In the genomic region with DNA sequence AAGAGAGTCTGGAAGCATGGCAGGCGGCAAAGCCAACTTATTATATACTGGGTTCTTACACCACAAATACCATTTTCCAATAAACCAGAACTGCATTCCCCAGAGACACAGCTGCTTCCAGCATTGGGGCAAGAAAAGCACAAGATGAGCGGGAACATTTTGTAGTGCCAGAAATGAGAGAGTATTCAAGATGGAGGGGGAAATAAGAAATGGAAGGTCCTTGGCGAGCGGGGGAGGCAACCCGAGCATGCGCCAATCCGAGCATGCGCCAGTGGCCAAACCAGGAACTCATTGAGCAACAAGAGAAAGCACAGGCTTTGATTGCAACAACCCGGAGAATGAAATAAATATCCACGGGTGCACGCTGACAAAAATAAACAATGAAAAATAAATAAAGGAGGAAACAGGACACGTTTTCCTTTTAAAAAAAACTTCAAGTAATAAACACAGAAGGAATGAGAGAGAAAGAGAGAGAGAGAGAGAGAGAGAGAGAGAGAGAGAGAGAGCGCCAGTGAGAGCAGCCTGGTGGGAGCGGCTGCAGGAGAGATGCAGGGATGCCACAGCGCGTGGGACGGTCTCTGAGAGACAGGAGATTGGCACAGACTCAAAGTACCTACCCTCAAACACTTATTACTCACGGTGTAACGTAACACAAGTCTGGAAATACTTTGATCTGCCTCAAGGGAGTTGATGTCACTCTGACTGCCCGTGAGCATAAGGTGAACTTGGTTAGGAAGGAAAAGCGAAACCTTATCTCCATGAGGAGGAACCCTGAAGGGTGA, we compare ENCODE assay signal across 8 mouse cellular contexts. TPM values are rescaled to one million over a fixed set of nuclear protein-coding genes. Genes with fewer than 3 reads are reported as not detected.
A peak's percentile ranks its signal among the peaks of the same experiment; 100 is the strongest.
DNase-seq lines count a peak whose midpoint lies in the region; ATAC-seq and TF ChIP-seq lines count a peak whose summit lies in the region.

No protein-coding gene starts in this region.

- ATAC-seq in kidney, postnatal 0 days (replicated peaks; ENCODE audit: low FRiP score, low read depth), result peak; percentile 33; the same call in 1 of the 2 replicates
- ATAC-seq in lung, embryonic 15.5 days (ENCODE audit: borderline replicate concordance, extremely low read depth, low FRiP score, low TSS enrichment), result no peak; the same call in 1 of the 2 replicates
- no peak for ATAC-seq in cerebellum, adult (ENCODE audit: insufficient number of reproducible peaks, low FRiP score, low TSS enrichment)

- H3K4me1 ChIP-seq in kidney, postnatal 0 days (replicated peaks; ENCODE audit: insufficient read depth, low read length), result 0 out of 2 replicates have a peak, but pooled peaks cover 3% of the 10 kb centered on the region
- H3K4me1 ChIP-seq in lung, embryonic 15.5 days, result peaks cover 25% of the 10 kb centered on the region

- WGBS in kidney, postnatal 0 days, result 42% methylated on average over 21 of the region's 21 CpGs
- 47% methylated on average over 21 of the region's 21 CpGs for WGBS in lung, embryonic 15.5 days

- TF ChIP-seq CTCF in kidney, postnatal 0 days (IDR thresholded peaks at IDR 0.05; ENCODE audit: low read depth), result no peak

- H3K9ac ChIP-seq in kidney, postnatal 0 days (ENCODE audit: low read depth, low read length), result no peak overlapping the region
- H3K9ac ChIP-seq in lung, embryonic 15.5 days, result no peak overlapping the region

- no peaks in the 10 kb centered on the region for H3K36me3 ChIP-seq in kidney, postnatal 0 days (ENCODE audit: insufficient read depth, low read length)
- no peaks in the 10 kb centered on the region for H3K36me3 ChIP-seq in lung, embryonic 15.5 days

- no peak overlapping the region for H3K4me3 ChIP-seq in kidney, postnatal 0 days (replicated peaks; ENCODE audit: low read depth, low read length)
- no peak overlapping the region for H3K4me3 ChIP-seq in lung, embryonic 15.5 days

- peak; percentile 57 for DNase-seq in adrenal gland, postnatal 10 days
- no peak for DNase-seq in adrenal gland, adult 18-20 months (ENCODE audit: low spot score in 2 of 2)
- peak; percentile 64 for DNase-seq in MN1 (ENCODE audit: low spot score)
- peak; percentile 47 for DNase-seq in kidney, postnatal 0 days (ENCODE audit: low spot score)
- no peak for DNase-seq in embryo, embryonic 9.5 days (ENCODE audit: extremely low spot score)
- DNase-seq in cerebellum, postnatal 10 days, result no peak

- H3K4me2 ChIP-seq in kidney, postnatal 0 days (ENCODE audit: low read length), result peak overlapping the region; percentile 40; the same call in 1 of the 2 replicates
- H3K4me2 ChIP-seq in lung, embryonic 15.5 days, result peak overlapping the region; percentile 33; the same call in 1 of the 2 replicates

- no peaks in the 10 kb centered on the region for H3K27me3 ChIP-seq in kidney, postnatal 0 days (ENCODE audit: insufficient read depth, low read length)
- H3K27me3 ChIP-seq in lung, embryonic 15.5 days, result no peaks in the 10 kb centered on the region

- H3K9me3 ChIP-seq in kidney, postnatal 0 days (replicated peaks; ENCODE audit: low read length), result no peaks in the 10 kb centered on the region
- no peaks in the 10 kb centered on the region for H3K9me3 ChIP-seq in lung, embryonic 15.5 days

- no peak overlapping the region for H3K27ac ChIP-seq in kidney, postnatal 0 days
- peak overlapping the region; percentile 35 for H3K27ac ChIP-seq in lung, embryonic 15.5 days

RNA-seq across cellular contexts. Expression of a gene that starts 34.2 kb away (rescaled TPM):
- 10 to 100 TPM; 19.9 to 22.4 TPM for total RNA-seq in adrenal gland, postnatal 10 days (2021)
- 10 to 100 TPM in 1 of 2 experiments, 1 to 10 TPM in 1; 9.7 to 14.1 TPM for total RNA-seq in adrenal gland, adult 18-20 months (2021)
- polyA plus RNA-seq in kidney, postnatal 0 days (2015; fragmentation: Nextera tagmentation; extraction: Ambion mirVana), result 36.7 and 37.5 TPM in 2 replicates
- polyA plus RNA-seq in lung, embryonic 15.5 days (2015; fragmentation: Nextera tagmentation; extraction: Ambion mirVana), result 107 and 115 TPM in 2 replicates

Comparison
In these comparisons a context has a peak if more than half of its experiments do, and no peak if none do; other contexts are left out.
1. DNase-seq: peak in adrenal gland, postnatal 10 days (single experiment), MN1 (single experiment) and kidney, postnatal 0 days (single experiment); none in adrenal gland, adult 18-20 months (0 of 2), embryo, embryonic 9.5 days (single experiment) and cerebellum, postnatal 10 days (0 of 2).